Mouse (Mus musculus) stomach, postnatal 0 days (tissue): ENCODE data around the gene Fbxo5.

ENCODE experiments used
- CTCF ChIP-seq: IDR thresholded peaks from 2 replicates; pipeline ENCODE4 v1.5.1; 2016; ENCODE audit warnings: antibody characterized with exemption, low read depth, mild to moderate bottlenecking, moderate library complexity
- EP300 ChIP-seq: optimal IDR thresholded peaks from 2 replicates; pipeline ENCODE3; 2016; ENCODE audit warnings: antibody characterized with exemption

GRCm38 (mm10) chr10:5815968-5816367 lies 10.6 kb upstream of the Fbxo5 start:
- TF ChIP-seq CTCF (no peak), EP300 (no peak)
